Mouse (Mus musculus) MN1 (cell line): ENCODE results near the gene Cldn2.
"Not testable (repeated sequence)": the region's sequence is repeated elsewhere in the genome, so short reads cannot be mapped to it uniquely, and the experiment has no call there.

Source experiments
- DNase-seq: peaks from one replicate; pipeline ENCODE4 v3.0.0-alpha.2; 2016; ENCODE audit warnings: low spot score

The Cldn2 gene

DNA sequence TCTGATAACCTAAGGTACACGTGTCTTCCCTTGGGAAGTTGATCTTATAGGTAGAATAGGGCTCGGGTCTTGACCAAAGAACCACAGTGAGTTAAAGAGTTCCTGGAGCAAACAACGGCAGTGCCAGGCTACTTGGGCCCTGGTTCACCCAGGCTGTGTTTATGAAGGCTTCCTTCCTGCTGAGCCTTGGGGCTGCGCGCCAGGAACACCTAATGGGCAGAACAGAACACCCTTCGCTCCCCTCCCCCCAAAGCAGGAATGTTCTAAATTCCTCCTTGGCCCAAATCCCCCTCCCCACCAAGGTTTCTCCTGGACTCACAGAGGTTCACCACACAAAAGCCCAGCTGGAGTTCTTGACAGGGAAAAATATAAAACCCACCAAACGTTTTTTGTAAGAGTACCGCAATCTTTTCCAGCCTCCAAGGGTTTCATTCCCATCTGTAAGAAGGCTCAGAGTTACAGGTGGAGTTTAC is at the start of gene Cldn2:
TSS of gene Cldn2 (plus strand) at position 423 of the 473 bp plus-strand sequence.
- no peak for DNase-seq

DNA sequence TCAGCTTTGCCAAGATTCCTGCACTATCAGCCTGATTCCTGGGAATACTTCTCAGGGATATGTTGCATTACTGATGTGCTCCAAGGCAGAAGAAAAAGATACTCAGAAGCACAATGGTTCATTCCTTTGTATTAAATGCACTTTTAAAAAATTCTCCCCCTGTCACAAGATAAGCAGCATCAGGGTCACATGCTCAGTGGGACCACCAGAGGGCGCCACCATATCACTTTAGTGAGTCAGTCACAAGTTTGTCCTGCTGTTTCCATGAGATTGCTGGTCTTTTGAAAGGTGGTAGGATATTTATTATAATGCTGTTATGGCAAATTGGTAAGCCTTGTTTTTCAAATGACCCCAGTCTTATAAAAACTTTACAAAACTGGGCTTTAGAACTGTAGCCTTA is 48.8 kb upstream of the Cldn2 start:
- no peak for DNase-seq

DNA sequence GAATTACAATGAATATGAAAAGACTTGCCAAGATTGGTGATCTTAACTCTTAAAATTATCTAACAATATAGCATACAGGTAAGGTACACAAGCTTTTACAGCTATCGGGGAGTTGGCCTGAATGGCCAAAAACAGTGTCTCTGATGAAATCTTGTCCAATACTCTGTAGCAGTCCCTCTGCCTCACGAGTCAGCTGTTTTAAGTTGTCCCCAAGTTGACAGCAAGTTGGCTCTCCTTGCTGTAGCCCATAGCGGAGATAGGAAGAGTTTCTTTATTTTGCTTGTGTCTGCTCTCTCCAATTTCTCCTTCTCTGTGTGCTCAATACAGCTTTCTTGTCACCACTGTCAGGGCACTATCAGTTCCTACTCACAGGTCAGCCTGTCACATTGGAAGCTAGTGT is 42.0 kb upstream of the Cldn2 start:
- DNase-seq, result not testable (repeated sequence)

DNA sequence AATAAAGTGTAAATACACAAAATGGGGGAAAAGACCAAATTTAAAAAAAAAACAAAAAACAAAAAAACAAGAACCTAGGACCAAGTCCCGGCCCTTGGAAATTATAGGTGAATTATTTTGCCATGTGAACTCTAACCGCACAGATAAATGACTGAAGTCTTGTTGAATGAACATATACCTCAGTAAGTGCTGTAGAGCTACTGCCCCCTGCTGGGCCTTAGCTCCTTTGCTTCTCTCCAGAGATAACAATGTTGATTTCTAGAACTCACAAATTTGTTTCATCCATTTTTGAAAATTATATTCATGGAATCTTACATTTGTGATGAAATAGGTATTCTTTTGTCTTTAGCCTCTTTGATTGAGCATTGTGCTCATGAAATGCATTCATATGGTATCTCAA is 38.1 kb upstream of the Cldn2 start:
- no peak for DNase-seq

DNA sequence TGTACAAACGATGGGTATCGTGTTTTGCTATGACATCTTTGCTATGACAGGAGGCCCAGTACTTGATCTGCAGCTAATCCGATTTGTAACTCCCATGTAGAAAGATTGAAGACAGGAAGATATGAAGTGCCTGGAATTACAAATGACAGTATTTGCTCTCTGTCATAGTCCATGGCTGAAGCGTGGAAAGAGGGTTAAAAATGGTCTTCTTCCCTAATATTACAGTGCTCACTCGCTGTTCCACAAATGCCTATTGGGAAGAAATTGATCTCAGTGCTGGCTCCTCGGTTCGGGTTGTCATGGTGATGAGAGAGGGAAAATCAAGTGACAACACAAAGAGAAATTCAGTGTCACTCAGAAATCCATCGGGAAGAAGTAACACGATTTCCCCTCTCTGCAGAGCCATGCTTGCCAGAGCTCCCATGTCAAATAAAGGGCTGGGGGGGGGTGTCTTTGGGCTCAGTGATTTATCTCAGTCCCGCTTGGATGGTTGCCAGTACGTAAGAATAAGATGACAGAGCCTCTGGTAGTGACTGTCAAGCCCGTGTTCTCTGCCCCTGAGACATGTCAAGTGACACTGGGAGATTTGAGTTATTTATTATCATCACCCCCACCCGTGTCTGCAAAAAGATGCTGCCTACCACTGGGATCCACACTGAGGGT is 30.5 kb upstream of the Cldn2 start:
- DNase-seq, result no peak

DNA sequence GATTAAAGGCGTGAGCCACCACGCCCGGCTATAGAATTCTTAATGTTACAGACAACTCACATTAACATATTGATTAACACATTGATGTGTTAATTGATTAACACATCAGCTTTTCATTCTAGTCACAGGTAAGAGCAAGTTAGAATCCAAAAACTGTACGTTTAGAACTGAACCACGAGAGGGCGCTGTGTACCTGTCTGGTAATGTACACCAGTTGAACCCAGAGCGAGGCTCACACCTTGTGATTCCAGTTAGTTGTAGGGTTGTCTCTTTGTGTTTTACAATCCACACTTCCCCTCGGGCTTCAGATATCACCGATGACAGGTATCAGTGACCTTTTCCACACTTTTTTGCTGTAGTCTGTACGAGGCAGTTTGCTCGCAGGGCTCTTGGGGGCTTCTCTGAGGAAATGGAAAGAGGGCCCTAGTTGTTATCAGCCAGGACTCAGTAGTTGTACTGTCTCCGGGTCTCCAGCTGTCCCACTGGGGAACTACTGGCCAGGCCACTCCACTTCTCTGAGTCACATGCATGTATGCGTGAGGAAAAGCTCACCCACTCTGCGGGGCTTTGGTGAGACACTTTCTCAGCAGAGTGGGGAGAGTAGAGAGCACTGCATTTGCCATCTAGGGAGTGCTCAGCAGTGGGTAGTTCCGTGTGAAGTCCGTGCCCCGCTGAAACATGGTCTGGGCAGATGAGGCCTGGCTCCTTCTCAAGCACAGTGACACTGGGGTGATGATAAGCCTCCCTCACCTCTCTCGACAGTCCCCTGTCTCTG is 26.1 kb upstream of the Cldn2 start:
- peak; percentile 34 for DNase-seq

DNA sequence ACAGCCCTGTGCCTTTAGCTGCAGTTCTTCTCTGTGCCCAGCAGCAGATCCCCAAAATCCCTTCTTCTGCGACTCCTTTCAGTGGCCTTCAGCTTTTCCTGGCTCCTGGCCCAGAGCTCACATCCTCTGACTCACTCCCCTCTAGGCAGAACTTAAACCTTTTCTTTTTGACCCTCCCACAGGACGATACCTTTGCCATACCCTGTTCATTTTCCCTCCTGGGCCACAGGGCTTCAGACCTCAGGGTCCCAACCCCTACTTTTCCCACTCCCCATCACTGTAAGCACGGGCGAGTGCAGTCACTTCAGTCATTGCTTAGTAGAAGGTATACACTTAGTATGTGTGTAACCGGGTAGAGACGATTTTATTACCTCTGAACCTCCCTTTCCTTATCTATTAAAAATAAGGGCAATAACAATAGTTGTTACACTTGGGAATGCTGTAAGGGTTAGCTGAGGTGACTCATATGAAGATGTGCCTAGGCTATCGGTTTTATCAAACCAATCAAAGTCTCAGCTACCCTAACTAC is 25.5 kb upstream of the Cldn2 start:
- no peak for DNase-seq

DNA sequence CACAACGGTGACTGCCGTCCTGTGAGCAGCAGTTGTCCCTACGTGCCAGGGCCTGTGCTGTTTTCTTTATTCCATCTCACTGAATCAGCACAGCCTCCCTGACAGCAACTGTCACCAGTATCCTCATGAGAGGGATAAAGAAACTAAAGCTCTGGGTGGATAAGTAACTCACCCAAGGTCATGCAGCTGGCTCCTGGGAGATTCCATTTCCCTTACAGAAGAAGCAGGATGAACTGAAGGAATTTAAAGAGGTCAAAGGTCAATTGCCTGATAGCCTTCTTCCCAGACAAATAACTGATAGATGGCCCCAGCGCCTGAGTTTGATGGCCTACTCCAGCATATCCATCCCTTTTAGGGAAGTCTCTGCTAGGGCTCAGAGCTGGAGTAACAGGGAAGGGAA is 23.3 kb upstream of the Cldn2 start:
- DNase-seq, result no peak

DNA sequence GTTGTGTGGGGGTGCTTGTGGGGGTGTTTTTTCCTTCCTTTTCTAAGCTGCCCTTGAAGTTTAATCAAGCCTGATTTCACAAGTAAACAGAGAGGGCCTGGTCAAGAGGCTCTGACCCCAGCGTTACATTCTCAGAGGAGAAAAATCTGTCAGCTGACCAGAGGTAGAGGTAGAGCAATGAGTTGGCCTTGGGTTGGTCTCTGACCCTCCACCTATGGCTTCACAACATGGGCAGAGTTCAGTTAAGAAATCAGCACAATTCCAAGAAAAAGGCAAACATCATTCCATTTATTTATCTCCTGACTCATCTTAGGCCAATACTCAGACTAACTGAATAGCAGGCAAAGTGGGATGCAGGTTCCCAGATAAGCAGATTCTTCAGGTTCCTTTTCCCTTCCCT is 21.7 kb upstream of the Cldn2 start:
- no peak for DNase-seq

DNA sequence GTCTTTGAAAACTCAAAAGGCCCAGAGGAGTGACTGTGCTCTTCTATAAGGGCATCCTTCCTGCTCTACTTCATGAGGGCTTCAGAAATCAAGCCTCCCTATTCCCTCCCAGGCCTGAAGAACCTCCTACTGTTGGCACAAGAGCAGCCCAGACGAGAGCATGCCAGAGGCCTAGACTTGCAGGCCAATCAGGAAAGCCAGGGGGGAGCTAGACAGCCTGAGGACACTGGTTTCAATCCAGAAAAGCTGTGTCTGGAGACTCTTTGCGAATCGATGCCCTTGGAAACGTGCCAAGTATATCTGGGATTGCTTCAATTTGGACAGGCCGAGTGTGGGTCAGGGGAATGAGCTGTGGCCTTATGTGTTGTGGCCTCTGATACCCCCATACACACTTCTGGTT is 21.2 kb upstream of the Cldn2 start:
- DNase-seq, result no peak

DNA sequence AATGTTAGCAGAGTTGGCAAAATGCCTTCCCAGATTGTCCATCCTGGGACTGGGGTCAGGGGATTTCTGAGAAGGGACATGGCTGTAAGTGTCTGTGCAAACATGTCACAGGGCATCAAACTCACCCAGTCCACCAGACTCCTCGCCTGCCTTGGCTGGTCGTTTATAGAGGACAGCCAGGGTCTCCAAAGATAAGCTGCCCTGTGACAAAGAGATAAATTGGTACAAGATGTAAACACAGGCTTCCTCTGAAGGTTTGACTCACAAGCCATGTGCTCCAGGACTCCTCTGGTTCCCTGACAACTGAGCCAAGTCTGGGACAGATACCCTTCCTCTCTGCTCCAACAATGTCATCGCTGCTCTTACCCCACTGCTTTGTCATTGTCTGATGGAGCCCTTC is 19.6 kb upstream of the Cldn2 start:
- no peak for DNase-seq

DNA sequence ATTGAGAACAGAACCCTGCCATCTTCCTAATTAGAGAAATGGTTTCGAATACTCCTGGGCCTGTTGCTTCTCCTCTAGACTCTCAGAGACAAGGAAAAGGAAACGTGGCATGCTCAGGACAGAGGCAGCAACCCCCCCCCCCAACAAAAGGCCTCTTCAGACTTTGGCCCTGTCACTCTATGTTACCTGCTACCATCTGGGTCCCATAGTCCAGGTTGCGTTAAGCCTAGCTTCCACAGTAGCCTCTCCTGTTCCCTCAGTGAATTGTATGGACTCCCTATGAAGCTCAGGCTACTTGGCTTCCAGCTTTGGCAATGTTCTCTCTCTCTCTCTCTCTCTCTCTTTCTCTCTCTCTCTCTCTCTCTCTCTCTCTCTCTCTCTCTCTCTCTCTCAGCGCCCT is 19.1 kb upstream of the Cldn2 start:
- no peak for DNase-seq

DNA sequence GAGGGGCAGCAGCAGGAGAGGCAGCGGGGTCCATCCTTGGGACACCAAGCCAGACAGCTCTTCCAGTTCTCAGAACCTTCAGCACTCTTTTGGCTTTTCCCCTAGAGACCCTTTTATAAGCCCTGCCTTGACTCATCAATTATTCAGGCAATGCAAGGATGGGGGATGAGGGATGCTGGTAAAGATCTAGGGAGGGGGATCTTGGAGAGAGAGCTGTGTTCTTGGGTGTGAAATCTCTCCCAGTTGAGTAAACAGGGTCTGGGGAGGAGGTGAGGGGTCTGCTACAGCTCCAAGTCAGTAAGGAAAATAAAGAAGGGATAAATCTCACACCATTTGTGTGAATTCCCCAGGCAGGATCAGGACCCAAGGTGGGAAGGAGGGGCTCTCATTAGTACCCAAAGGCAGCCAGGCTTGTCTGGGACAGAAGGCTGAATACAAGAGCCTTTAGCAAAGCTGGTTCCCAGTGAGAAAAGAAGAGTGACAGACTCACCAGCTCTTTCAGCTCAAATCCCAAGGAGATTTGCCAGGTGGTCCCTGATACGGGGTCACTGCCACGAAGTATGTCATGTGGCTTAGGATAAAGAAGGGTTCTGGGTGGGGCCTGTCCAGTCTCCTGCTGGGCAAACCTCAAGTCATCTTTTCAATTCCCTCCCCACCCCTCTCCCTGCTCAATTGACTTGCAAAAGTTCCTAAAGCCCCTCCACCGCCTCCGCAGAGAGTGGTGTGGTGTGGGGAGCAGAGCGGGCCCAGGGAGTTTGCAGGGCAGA is 18.2 kb upstream of the Cldn2 start, which contains the start of gene Ripply1:
TSS of gene Ripply1 (minus strand) at position 76 of the 767 bp plus-strand sequence.
- DNase-seq, result no peak

DNA sequence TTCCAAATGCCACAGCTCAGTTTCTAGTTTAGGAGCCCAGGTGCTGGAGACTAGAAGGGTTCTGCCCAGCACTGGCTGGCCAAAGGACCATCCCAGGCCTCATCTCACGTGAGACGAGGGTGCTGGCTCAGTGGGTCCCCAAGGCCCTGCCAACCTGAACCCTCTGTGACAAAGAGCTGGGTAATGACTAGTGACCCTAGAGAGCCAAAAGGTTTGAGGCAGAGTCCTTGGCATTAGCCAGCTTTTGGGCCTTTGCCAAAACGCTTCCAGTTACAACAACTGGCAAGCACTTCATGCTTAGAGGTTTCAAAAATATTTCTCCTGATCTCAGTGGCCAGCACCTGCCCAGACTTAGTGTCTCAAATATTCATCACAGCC is 17.6 kb upstream of the Cldn2 start:
- no peak for DNase-seq

DNA sequence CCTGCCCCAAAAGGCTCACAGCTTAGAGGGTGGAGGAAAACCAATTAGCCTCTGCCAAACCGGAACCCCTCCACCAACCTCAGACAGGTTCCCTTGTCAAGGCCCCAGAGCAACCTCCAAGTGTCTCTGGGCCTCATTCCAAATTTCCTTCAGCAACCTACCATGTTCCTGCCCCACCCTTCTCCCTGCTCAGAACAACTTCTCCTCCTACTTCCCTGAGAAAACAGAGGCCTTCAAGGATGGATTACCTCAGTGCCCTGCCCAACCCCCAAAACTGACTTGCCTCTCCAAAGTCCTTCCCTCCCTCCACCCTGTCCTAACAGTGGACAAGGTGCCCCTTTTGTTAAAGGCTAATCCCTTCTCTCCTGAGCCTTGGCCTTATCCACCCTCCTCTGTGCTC is 14.9 kb upstream of the Cldn2 start:
- no peak for DNase-seq

DNA sequence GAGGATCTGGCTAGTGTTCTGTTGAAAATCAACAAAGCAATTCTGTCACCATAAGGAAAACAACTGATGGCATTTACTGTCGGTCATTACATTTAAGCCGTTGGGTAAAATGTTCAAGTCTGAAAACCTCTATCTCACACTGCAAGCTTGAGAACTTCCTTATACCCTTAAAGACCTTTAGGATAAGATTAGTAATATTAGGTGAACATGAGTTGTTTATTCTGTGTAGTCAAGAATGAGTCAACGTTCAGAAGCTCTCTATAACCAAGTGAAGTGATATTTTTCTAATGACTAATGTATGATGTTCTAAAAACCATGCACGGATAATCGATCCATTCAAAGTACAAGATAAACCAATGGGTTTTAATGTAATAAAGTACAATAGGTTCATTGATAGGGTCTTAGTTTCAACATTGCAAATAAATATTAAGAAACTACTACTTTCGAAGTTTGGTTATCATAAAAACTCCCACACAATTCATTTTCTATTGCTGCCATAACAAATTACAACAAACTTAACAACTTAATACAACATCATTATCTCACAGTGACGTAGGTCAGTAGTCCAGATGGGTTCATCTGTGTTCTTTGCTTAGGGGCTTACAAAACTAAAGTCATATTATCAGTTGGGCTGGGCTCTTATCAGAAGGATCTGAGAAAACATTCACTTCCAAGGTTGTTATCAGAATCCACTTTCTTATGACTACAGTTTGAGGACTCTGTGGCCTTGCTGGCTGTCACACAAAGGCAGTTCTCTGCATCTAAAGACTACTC is 6.4 kb upstream of the Cldn2 start:
- no peak for DNase-seq

DNA sequence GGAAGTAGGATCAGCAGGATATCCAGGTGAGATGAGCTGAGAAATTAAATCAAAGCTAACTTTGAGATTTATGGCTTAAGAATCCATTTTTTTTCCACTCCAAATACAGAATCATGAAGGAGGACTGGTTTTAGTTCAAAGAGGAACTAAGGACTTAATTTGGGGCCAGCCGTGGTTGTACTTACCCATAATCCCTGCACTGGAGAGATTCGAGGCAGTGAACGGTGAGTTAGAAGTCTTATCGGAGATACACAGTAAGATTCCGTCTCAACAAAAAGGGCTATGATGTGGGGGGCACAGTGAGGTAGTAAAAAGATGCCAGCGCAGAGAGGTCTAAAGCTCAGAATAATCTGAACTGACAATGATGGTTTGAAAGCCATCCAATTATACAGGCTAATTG is 4.6 kb upstream of the Cldn2 start:
- DNase-seq, result no peak

DNA sequence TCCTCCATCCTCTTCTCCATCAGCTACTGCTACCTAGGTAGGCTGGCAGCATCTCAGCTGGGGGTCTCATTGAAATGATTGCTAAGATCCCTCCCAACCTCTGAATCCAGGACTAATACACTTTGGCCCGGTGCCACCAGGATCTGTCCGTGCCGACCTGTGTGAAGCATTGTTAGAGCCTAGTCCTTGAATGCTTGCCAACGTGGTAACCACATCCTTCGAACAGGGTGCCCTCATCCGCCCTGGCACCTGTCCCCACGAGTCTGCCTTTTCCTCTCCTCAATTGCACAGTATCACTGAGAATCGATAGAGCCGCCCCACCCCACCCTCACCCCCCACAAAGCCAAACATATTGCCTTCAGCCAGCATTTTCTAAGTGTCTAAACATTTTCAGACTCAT is 2.8 kb upstream of the Cldn2 start:
- no peak for DNase-seq

DNA sequence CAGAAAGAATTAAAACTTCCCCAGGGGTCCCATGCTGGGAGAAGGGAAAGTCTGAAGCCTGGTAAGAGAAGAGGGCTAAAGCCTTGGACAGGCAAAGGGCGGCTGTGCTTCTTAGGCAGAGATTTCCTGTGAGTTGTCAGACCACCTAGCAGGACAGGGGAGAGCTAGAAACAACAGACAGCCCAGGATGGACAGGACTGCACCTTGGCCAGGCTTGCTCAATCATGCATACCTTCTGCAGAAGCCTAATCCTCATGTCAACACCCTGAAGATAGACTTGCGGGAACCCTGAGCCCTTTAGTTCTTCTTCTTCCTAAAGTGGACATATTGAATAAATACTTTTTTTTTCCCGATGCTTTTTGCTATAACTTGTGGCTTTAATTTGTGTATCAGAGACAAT is 675 bp upstream of the Cldn2 start:
- no peak for DNase-seq

DNA sequence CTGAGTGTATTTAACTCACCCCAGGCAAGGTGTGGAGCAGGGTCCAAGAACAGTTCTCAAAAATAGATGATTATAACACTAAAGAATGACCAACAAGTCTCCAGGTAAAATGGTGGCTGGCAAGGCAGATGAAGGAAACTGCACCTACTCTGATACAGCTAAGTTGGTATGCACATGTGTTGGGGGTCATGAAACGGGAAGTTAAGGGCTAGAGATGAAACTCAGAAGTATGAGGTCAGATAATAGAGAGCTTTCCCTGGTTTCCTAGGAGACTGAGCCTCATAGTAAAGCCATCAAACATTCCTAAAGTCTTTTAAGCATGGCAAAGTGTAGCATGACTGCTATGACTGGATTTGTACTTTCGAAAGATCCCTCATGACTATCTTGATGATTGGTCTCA is 2.4 kb downstream of the Cldn2 start:
- DNase-seq, result no peak

DNA sequence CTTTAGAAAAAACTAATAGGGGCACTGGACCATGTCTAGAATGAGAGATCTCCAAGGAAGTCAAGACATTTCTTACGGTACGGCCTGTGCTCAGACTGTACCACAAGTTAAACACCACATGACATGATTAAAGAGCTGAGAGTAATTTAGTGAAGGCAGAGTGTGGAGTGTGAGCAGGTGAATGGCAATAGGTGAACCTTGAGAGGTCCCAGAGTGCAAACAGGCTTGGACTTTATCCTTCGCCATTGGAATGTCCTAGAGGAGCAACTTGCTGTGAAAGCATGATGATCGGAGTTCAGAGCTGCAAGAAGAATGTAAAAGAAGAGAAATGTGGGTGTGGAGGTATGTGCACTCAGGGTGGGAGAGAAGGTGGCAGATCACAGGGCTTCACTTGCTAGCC is 5.3 kb downstream of the Cldn2 start:
- no peak for DNase-seq

DNA sequence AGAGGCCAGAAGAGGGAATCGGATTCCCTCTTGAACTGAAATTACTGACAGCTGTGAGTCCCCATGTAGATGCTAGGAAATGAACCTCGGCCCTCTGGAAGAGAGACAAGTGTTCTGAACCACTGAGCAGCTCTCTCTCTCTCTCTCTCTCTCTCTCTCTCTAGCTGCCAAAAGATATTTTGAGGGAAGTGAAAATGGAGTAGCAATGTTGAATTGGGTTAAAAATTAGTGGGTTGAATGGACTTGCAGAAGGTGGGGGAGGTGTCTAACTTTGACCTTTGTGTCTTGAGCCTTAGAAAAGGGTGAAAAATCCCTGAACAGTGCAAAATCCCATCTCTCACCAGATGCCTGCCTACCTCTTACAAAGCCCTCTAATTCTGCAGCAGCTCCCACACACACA is 6.8 kb downstream of the Cldn2 start:
- DNase-seq, result no peak
